Mouse (Mus musculus) heart, postnatal 36 days (tissue): ENCODE measurements around the gene Zfp9. TPM values are rescaled to one million over a fixed set of nuclear protein-coding genes. Genes with fewer than 3 reads are reported as not detected.
A peak's percentile ranks its signal among the peaks of the same experiment; 100 is the strongest.

Experiments
- DNase-seq, 2 experiments: peaks; one replicate each; pipeline ENCODE4 v3.0.0; 2021 to 2022
- intact Hi-C: fragments of 180-260 bp; cut with DNase I; formaldehyde crosslinking; loops from one replicate; pipeline ENCODE4 v1.15.1; 2025
- microRNA-seq, 2 experiments: library from miRNA; unstranded; fragments of <30 nt; microRNA quantifications; one replicate each; pipeline ENCODE4 v1.2.0; 2021; ENCODE audit warnings: borderline number of aligned reads in 2 of 2
- total RNA-seq, 2 experiments: library from RNA; stranded (reverse); gene quantifications; 2 replicates each; pipeline ENCODE4 v1.2.3; 2021

Gene Zfp9
- total RNA-seq: 1 to 10 TPM; 4.0 to 5.2 TPM

- intact Hi-C loops: no loop called here
- peak; percentile 79 to 81 for DNase-seq
Observed at GRCm38 (mm10) chr6:118478957-118479708, at the start of gene Zfp9. TSS of gene Zfp9 (minus strand) at chr6:118479320.

GRCm38 (mm10) chr6:118520668-118521067, 41.5 kb upstream of the Zfp9 start:
- intact Hi-C loops: no loop called here
- DNase-seq: no peak

GRCm38 (mm10) chr6:118513335-118514012, 34.4 kb upstream of the Zfp9 start:
- intact Hi-C loops: loop anchor here (10.0 kb wide), 1 partner anchor 339 kb away; no protein-coding TSS in a partner anchor
- no peak for DNase-seq

- no peak for DNase-seq
- intact Hi-C loops: no loop called here
Observed at GRCm38 (mm10) chr6:118499010-118499409, 19.9 kb upstream of the Zfp9 start.

GRCm38 (mm10) chr6:118482125-118482524, 3.0 kb upstream of the Zfp9 start:
- intact Hi-C loops: no loop called here
- DNase-seq: no peak

GRCm38 (mm10) chr6:118477875-118478785, 990 bp downstream of the Zfp9 start:
- intact Hi-C loops: no loop called here
- DNase-seq: no peak

- DNase-seq: no peak
- intact Hi-C loops: no loop called here
Observed at GRCm38 (mm10) chr6:118462069-118462705, 16.9 kb downstream of the Zfp9 start.

GRCm38 (mm10) chr6:118457726-118458125, 21.4 kb downstream of the Zfp9 start:
- intact Hi-C loops: no loop called here
- no peak for DNase-seq

GRCm38 (mm10) chr6:118455042-118455631, 24.0 kb downstream of the Zfp9 start, which contains the start of gene Zfp248:
TSS of gene Zfp248 (minus strand) at chr6:118455528.
- intact Hi-C loops: no loop called here
- peak; percentile 88 to 90 for DNase-seq

GRCm38 (mm10) chr6:118454452-118454851, 24.7 kb downstream of the Zfp9 start:
- DNase-seq: no peak
- intact Hi-C loops: no loop called here

- DNase-seq: no peak
- intact Hi-C loops: no loop called here
Observed at GRCm38 (mm10) chr6:118431502-118431901, 47.6 kb downstream of the Zfp9 start.

- DNase-seq: no peak
- intact Hi-C loops: no loop called here
Observed at GRCm38 (mm10) chr6:118426666-118427065, 52.5 kb downstream of the Zfp9 start.

- intact Hi-C loops: loop anchor here (1.0 to 10.0 kb wide), 3 partner anchors 32 to 504 kb away; no protein-coding TSS in a partner anchor
- DNase-seq: peak; percentile 94 to 96
Observed at GRCm38 (mm10) chr6:118419050-118419920, 59.8 kb downstream of the Zfp9 start, which contains the start of gene Bms1. TSS of gene Bms1 (minus strand) at chr6:118419474.

Small RNA genes lying within 50 kb of the gene (microRNA-seq; reads per million reads assigned to microRNA genes)
- gene Gm25953: 0 reads per million in 2 experiments

Other genes with a start within 250 kb of the Zfp9 start
- 10 to 100 TPM; 20.1 to 24.0 TPM for gene Bms1, start 59.8 kb downstream of the Zfp9 start, total RNA-seq
- 1 to 10 TPM; 1.5 to 1.7 TPM for gene Zfp248, start 23.8 kb downstream of the Zfp9 start, total RNA-seq
- gene Ankrd26, start 82.9 kb upstream of the Zfp9 start, total RNA-seq: 1 to 10 TPM; 1.8 to 2.0 TPM